Mouse (Mus musculus) lung, postnatal 0 days (tissue): ENCODE results near the gene Vax1. TPM values are rescaled to one million over a fixed set of nuclear protein-coding genes. Genes with fewer than 3 reads are reported as not detected.

Experiments used
- ATAC-seq: fragments of 200-750 bp; cut with Nextera tagmentation; 2 replicates; pipeline ENCODE4 v1.8.0; 2017; ENCODE audit warnings: moderate library complexity
- DNase-seq: peaks from one replicate; pipeline ENCODE4 v3.0.0-alpha.2; 2016; ENCODE audit warnings: low spot score
- H3K27ac ChIP-seq: fragments of 300-500 bp; sonication (generic); 2 replicates; pipeline ENCODE4 v1.5.1; 2014; ENCODE audit warnings: antibody characterized with exemption, mild to moderate bottlenecking, low read length, mixed read lengths
- H3K27me3 ChIP-seq: fragments of 300-500 bp; sonication (generic); replicated peaks from 2 replicates; pipeline ENCODE4 v1.6.1; 2014; ENCODE audit warnings: low read length, mixed read lengths; ENCODE audit not compliant: insufficient read depth
- H3K36me3 ChIP-seq: fragments of 300-500 bp; sonication (generic); 2 replicates; pipeline ENCODE4 v1.6.1; 2014; ENCODE audit warnings: low read length, mixed read lengths; ENCODE audit not compliant: insufficient read depth
- H3K4me1 ChIP-seq: fragments of 300-500 bp; sonication (generic); 2 replicates; pipeline ENCODE4 v1.6.1; 2014; ENCODE audit warnings: antibody characterized with exemption, low read depth, low read length, mixed read lengths; ENCODE audit not compliant: insufficient read depth
- H3K4me2 ChIP-seq: fragments of 300-500 bp; sonication (generic); replicated peaks from 2 replicates; pipeline ENCODE4 v1.6.1; 2014; ENCODE audit warnings: low read depth, mild to moderate bottlenecking, low read length, moderate library complexity, mixed read lengths
- H3K4me3 ChIP-seq: fragments of 300-500 bp; sonication (generic); 2 replicates; pipeline ENCODE4 v1.5.1; 2014; ENCODE audit warnings: low read depth, low read length
- H3K9ac ChIP-seq: fragments of 300-500 bp; sonication (generic); replicated peaks from 2 replicates; pipeline ENCODE4 v1.6.1; 2014; ENCODE audit warnings: low read depth, mild to moderate bottlenecking
- H3K9me3 ChIP-seq: fragments of 300-500 bp; sonication (generic); 2 replicates; pipeline ENCODE4 v1.6.1; 2016; ENCODE audit warnings: low read length, mixed read lengths
- CTCF ChIP-seq: IDR thresholded peaks from 2 replicates; pipeline ENCODE4 v1.5.1; 2016; ENCODE audit warnings: antibody characterized with exemption, mild to moderate bottlenecking
- EP300 ChIP-seq: IDR thresholded peaks from 2 replicates; pipeline ENCODE4 v1.6.1; 2016; ENCODE audit warnings: antibody characterized with exemption, mild to moderate bottlenecking, control low read depth
- whole genome bisulfite sequencing: fragments of 180-500 bp; shearing (Covaris S2); extraction: QIAGEN DNeasy Blood & Tissue Kit; methylation state at CpG from one replicate; pipeline ENCODE4 v1.1.7; 2014; 5-methylcytosine and 5-hydroxymethylcytosine counted together
- polyA plus RNA-seq: library from polyadenylated mRNA; unstranded; fragments of >200 nt; fragmentation: Nextera tagmentation; extraction: Ambion mirVana; gene quantifications from 2 replicates; pipeline ENCODE4 v1.2.1, GENCODE M21; 2015

The Vax1 gene
- polyA plus RNA-seq, 1 experiment from 2014 or later = not detected

GRCm38 (mm10) chr19:59128531-59129204, 41.2 kb downstream of the Vax1 start:
- no peak overlapping the region for H3K4me2 ChIP-seq
- no peaks in the 10 kb centered on the region for H3K4me1 ChIP-seq
- no peak for TF ChIP-seq CTCF
- TF ChIP-seq EP300 = no peak
- no peaks in the 10 kb centered on the region for H3K9me3 ChIP-seq
- no peaks in the 10 kb centered on the region for H3K36me3 ChIP-seq
- no peak for ATAC-seq
- no peaks in the 10 kb centered on the region for H3K27me3 ChIP-seq
- no peak overlapping the region for H3K4me3 ChIP-seq
- WGBS = 69% methylated on average over 8 of the region's 8 CpGs
- DNase-seq = no peak
- no peak overlapping the region for H3K9ac ChIP-seq
- no peak overlapping the region for H3K27ac ChIP-seq

GRCm38 (mm10) chr19:59127424-59127823, 42.4 kb downstream of the Vax1 start:
- Histone ChIP-seq H3K36me3 (no peaks in the 10 kb centered on the region), H3K9ac (no peak overlapping the region), H3K4me3 (no peak overlapping the region), H3K4me2 (no peak overlapping the region), H3K4me1 (no peaks in the 10 kb centered on the region), H3K27me3 (no peaks in the 10 kb centered on the region), H3K9me3 (no peaks in the 10 kb centered on the region), H3K27ac (no peak overlapping the region)
- TF ChIP-seq CTCF = no peak
- TF ChIP-seq EP300 = no peak
- no peak for DNase-seq
- ATAC-seq = no peak
- 81% methylated on average over 3 of the region's 3 CpGs for whole genome bisulfite sequencing

Other genes with a start within 250 kb of the Vax1 start
- gene Eno4, start 226.6 kb downstream of the Vax1 start, polyA plus RNA-seq = 2.7 and 3.5 TPM in 2 replicates
- gene Hspa12a, start 226.4 kb downstream of the Vax1 start, polyA plus RNA-seq = 3.3 and 3.9 TPM in 2 replicates
- 8.8 and 9.0 TPM in 2 replicates for gene Shtn1, start 94.0 kb downstream of the Vax1 start, polyA plus RNA-seq
- not detected in 2 replicates for gene Kcnk18, start 49.2 kb upstream of the Vax1 start, polyA plus RNA-seq
- gene Slc18a2, start 90.8 kb upstream of the Vax1 start, polyA plus RNA-seq = 2.7 and 3.3 TPM in 2 replicates
- 24.0 and 25.3 TPM in 2 replicates for gene Rps12-ps3, start 152.2 kb upstream of the Vax1 start, polyA plus RNA-seq
- 6.3 and 6.8 TPM in 2 replicates for gene Pdzd8, start 175.7 kb upstream of the Vax1 start, polyA plus RNA-seq